Mouse (Mus musculus): ENCODE measurements around the gene Tktl2.

The Tktl2 gene

DNA sequence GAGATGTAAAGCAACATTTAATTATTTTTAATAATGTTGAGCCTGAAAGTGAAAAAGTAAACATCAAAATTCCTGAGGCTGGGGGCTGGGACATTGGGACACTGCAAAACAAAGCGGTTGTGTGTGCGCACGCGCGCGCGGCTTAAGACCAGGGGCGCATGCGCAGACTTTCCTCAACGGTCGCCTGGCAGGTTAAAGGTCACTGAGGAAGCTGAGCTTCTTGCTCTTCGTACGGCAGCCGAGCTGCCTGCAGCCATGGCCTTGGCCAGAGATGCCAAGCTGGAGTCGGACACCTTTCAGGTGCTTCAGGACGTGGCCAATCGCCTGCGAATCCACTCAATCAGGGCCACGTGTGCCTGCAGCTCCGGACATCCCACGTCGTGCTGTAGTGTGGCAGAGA, at the start of gene Tktl2:
TSS of gene Tktl2 (plus strand) at position 220 of the 400 bp plus-strand sequence.
- DNase-seq (ENCODE audit: extremely low read depth, low read depth, low spot score), result no peak

DNA sequence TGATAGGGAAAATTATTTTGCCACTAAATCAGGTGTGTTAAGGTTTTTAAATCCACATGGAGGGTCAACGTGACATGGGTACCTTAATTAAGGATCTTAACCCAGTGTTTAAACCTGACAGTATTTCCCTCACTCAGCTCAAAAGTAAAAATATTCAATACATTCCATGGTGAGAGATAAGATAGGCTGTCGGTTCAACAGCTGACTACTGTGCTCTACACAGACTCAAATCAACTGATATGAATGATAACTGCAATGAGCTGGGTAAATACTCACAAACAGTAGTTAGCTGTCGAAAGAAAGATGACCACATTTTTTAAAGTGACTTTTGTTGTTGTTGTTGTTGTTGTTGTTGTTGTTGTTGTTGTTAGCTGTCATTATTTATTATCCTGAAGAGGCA, 41.7 kb upstream of the Tktl2 start:
- no peak for DNase-seq (ENCODE audit: extremely low read depth, low read depth, low spot score)

DNA sequence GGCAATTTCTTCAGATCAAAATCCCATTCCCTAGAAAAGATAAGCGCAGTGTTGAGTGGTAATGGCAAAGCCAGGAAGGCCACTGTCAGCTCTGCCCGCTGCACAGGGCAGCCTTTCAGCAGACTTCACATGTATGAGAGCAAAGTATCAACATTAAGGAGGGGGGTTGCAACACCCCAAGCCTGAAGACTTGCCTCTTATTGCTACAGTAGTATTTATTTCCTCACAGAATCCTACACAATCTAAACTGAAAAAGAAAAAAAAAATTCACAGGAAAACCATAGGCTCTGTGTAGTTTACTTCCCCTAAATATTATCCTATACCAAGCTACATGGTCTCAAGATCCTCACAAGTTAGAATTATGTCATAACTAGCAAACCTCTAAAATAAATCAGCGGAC, 34.7 kb upstream of the Tktl2 start:
- DNase-seq (ENCODE audit: extremely low read depth, low read depth, low spot score), result no peak

DNA sequence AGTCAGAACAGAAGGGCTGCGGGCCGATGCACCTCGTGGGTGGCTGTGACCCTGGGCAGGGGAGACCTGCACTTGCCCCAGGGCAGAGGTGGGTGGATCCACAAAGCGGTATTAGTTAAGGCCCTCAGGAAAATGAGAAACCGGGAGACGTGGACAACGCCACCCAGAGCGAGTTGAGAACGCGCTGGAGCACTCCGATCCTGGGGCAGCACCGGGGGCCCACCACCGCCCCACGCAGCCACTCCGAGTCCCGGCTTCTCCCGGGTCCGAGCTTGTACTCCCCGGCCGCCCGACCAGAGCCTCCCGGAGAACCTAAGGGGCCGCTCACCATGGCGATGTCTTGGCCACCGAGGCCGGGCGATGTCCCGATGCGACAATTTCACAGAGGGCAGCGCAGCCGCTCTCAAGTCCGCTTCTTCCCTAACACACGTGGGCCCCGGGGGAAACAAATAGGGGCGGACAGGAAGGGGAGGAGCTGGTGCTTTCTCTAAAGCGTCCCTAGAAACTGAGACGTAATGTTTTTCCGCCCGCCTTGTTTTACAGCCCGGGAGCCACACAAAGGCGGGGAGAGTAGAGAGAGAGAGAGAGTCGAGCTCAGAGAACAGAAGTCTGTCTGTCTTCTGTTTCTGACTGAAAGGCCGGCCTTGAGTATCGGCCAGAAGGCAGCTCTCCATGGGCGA, 25.3 kb upstream of the Tktl2 start, which contains the start of gene Tma16:
TSS of gene Tma16 (minus strand) at position 447 of the 680 bp plus-strand sequence.
- DNase-seq (ENCODE audit: extremely low read depth, low read depth, low spot score), result peak; percentile 21

DNA sequence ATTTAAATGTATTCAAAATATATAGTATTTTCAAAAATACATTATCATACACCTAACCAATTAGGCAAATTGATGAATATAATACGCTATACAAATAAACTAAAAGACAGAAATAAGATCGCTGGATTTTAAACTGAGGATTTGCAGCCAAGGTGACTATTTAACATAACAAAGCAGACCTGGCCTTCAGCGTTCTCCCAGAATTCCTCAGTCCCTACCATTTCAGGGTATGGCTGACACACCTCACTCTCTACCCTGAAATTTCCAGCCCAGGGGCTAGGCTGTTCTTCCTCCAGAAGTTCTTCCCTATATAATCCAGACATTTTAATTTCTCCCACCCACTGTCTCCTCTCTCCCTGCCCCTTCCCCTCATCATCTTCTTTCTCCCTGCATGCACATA, 23.0 kb upstream of the Tktl2 start:
- DNase-seq (ENCODE audit: extremely low read depth, low read depth, low spot score), result no peak

DNA sequence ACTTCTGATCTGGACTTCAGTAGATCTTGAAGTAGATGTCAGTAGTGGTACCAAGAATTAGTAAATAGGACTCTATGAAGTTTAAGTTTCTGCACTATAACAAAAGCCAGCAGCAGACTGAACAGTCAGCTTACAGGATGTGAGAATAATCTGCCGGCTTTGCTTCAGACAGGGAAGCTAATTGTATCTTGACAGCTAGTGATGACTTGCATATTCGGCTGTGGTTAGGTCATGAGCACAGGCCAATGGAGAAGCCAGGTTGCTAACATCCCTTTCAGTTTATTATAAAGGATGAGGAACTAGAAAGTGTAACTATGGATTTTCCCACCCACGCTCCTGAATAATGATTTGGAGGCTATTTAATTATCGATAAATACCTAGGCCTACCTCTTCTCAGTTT, 20.9 kb upstream of the Tktl2 start:
- DNase-seq (ENCODE audit: extremely low read depth, low read depth, low spot score), result no peak

DNA sequence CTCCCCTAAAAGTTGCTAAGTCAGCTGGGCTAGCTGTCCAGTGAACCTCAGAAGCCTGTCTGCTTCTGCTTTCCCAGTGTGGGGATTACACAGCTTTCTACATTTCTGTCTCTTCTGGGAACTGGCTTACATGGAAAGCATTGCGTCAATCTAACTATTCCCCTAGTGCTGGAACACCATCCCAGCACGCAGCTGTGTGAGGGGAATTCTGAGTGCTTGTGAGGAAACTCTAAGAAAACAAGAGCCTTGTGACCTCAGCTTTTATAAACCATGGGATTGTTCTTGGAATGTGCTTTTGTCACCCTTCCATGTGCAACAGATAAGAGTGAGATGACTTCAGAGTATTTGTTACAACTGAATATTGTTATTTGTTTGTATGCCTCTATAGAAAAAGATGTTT, 17.1 kb upstream of the Tktl2 start:
- no peak for DNase-seq (ENCODE audit: extremely low read depth, low read depth, low spot score)

DNA sequence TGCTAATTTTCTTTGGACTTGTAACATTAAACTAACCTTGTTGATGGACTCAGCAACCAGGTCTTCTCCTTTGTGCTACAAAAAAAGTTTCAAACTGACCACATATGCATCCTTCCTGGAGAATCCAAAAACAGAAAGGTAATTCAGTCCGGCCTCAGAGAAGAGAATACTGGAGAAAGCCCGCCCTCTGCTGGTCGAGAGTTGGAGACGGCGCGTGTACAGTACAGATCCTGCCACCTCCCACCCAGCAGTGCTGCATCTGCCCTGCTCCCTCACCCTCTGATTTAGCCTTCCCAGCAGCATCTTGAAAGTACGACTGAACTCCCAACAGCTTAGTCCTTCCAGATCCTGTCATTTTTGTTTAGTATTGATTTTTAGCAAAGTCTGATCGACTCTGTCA, 15.8 kb upstream of the Tktl2 start:
- DNase-seq (ENCODE audit: extremely low read depth, low read depth, low spot score), result no peak

DNA sequence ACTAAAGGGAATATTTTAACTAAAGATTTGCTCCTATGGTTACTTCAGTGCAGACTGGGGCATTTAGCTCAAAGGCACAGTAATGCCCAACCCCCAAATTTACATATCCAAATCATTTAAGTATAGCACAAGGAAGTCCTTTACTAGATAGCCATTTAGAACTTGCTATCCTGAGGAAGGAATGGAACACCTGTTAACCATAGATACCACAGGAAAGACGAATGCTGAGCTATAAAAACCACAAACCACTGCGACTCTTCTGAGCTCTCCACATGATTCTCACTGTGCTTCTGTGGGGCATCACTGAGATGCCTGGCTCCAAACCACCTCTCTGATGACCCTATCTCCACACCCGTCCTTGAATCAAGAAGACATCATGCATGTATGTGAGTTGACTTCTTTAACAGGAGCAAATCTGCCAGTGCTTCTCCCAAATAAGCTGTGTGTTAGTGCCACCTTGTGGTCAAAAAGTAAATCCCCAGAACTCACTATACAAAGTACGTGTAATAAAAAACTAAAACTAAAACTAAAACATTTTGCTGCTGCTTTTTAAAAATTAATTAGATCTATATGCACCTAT, 14.5 kb upstream of the Tktl2 start:
- DNase-seq (ENCODE audit: extremely low read depth, low read depth, low spot score), result no peak

DNA sequence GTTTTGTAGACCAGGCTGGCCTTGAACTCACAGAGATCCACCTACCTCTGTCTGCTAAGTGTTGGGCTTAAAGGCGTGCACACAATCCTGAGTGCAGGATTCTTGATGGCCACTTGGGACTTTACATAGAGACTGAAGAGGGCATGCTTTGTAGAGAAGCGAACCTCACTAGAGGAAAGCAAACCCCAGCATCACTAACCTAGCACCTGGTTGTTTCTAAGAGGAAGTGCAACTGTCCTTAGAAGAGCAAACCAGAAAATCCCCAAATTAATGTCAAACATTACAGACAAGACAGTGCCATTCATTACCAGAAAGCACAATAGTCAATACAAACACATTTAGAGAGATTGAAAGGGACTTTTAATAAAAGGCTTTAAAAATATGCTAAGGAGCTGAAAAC, 8.2 kb upstream of the Tktl2 start:
- DNase-seq (ENCODE audit: extremely low read depth, low read depth, low spot score), result no peak

DNA sequence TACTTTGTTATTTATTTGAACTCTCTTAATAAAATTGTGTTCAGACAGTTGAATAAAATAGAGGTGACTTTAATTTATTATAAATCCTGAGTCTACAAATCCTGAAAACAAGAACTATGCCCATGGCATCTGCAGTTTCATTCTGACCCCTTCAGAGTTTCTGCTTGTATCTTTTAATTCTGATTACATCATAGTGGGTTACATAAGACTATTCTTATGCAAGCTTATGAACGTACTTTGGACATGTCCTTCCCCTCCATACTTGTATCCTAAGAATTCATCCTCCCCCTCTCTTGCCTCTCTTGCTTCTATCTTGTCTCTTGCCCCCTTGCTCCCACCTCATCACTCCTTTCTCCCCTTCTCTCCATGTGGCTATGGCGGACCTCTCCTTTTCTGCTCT, 7.6 kb downstream of the Tktl2 start:
- DNase-seq (ENCODE audit: extremely low read depth, low read depth, low spot score), result no peak

DNA sequence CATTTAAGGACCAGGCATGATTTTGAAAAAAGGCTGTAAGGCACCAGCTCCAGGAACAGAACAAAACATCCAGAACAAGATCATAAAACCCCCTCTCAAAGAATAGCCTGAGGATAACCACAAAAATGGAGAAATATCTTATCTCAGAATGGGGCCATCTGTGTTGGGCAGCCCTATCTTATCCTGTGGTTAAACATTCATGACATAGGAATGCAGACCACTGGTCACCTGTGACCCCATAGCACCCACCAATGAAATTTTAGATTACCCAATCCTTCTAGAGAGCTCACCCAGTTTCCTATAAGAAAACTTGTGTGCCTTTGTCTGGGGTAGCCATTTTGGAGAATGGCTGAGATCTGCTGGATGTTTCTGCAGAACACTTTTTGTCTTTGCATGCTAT, 9.0 kb downstream of the Tktl2 start:
- DNase-seq (ENCODE audit: extremely low read depth, low read depth, low spot score), result no peak

DNA sequence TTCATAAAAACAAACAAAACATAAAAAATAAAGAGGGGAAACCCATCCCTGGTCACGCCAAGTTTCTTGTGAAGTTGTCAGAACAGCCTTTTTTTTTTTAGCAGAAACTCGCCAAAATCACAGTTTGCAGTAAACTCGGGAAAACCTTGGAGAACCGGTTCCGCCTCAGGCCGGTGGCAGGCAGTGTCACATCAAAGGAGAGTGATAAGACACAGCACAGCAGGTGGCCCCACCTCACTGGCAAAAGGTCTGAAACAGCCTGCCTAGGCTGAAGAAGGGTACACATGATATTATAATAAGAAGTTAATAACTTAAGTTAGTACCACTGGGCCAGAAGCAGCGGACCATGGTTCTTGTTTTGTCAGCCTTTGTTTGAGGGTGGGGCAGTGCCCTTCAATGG, 38.5 kb downstream of the Tktl2 start:
- no peak for DNase-seq (ENCODE audit: extremely low read depth, low read depth, low spot score)

All from fat pad, adult 2 months (tissue).